Mouse (Mus musculus): ENCODE measurements around the gene Camkv.
A peak's percentile ranks its signal among the peaks of the same experiment; 100 is the strongest.

Camkv gene

GRCm38 (mm10) chr9:107935374-107935773, at the start of gene Camkv:
Camkv (plus strand) TSS chr9:107935674.
- no peak for DNase-seq (ENCODE audit: low spot score in 2 of 2)

- DNase-seq (ENCODE audit: low spot score in 2 of 2): peak; percentile 61 to 77
Observed at GRCm38 (mm10) chr9:107887804-107888266, 47.6 kb upstream of the Camkv start, which contains the start of gene Mon1a. Mon1a (plus strand) TSS chr9:107888151.

- no peak for DNase-seq (ENCODE audit: low spot score in 2 of 2)
Observed at GRCm38 (mm10) chr9:107888267-107888850, 47.1 kb upstream of the Camkv start.

GRCm38 (mm10) chr9:107890260-107890659, 45.2 kb upstream of the Camkv start:
- no peak for DNase-seq (ENCODE audit: low spot score in 2 of 2)

- no peak for DNase-seq (ENCODE audit: low spot score in 2 of 2)
Observed at GRCm38 (mm10) chr9:107891023-107891422, 44.5 kb upstream of the Camkv start.

- DNase-seq (ENCODE audit: low spot score in 2 of 2): no peak
Observed at GRCm38 (mm10) chr9:107898563-107898962, 36.9 kb upstream of the Camkv start.

GRCm38 (mm10) chr9:107899855-107900254, 35.6 kb upstream of the Camkv start:
- DNase-seq (ENCODE audit: low spot score in 2 of 2): no peak

- peak; percentile 73 to 75 for DNase-seq (ENCODE audit: low spot score in 2 of 2)
Observed at GRCm38 (mm10) chr9:107900840-107901626, 34.4 kb upstream of the Camkv start.

GRCm38 (mm10) chr9:107901627-107901914, 33.9 kb upstream of the Camkv start:
- DNase-seq (ENCODE audit: low spot score in 2 of 2): no peak

GRCm38 (mm10) chr9:107904726-107905125, 30.7 kb upstream of the Camkv start:
- DNase-seq (ENCODE audit: low spot score in 2 of 2): peak; percentile 83 to 86

GRCm38 (mm10) chr9:107906252-107906966, 29.1 kb upstream of the Camkv start, which contains the start of gene Mst1r:
Mst1r (plus strand) TSS chr9:107906873.
- DNase-seq (ENCODE audit: low spot score in 2 of 2): no peak

- no peak for DNase-seq (ENCODE audit: low spot score in 2 of 2)
Observed at GRCm38 (mm10) chr9:107906967-107907800, 28.3 kb upstream of the Camkv start.

GRCm38 (mm10) chr9:107907801-107908120, 27.7 kb upstream of the Camkv start:
- DNase-seq (ENCODE audit: low spot score in 2 of 2): no peak

GRCm38 (mm10) chr9:107908410-107909158, 26.9 kb upstream of the Camkv start:
- DNase-seq (ENCODE audit: low spot score in 2 of 2): no peak

- no peak for DNase-seq (ENCODE audit: low spot score in 2 of 2)
Observed at GRCm38 (mm10) chr9:107910025-107910769, 25.3 kb upstream of the Camkv start.

- no peak for DNase-seq (ENCODE audit: low spot score in 2 of 2)
Observed at GRCm38 (mm10) chr9:107914764-107915420, 20.6 kb upstream of the Camkv start.

- no peak for DNase-seq (ENCODE audit: low spot score in 2 of 2)
Observed at GRCm38 (mm10) chr9:107917895-107918608, 17.4 kb upstream of the Camkv start.

GRCm38 (mm10) chr9:107918884-107919283, 16.6 kb upstream of the Camkv start:
- no peak for DNase-seq (ENCODE audit: low spot score in 2 of 2)

GRCm38 (mm10) chr9:107919441-107919840, 16.0 kb upstream of the Camkv start:
- no peak for DNase-seq (ENCODE audit: low spot score in 2 of 2)
